Mouse (Mus musculus) right cerebral cortex, postnatal 25 days (tissue): ENCODE measurements around the gene Pif1.

ENCODE experiments used
- DNase-seq: peaks from one replicate; pipeline ENCODE4 v3.0.0; 2022

Pif1 gene

GRCm38 (mm10) chr9:65562081-65562506 lies 24.9 kb upstream of the Pif1 start:
- peak; percentile 47 for DNase-seq

GRCm38 (mm10) chr9:65563073-65563472 lies 23.9 kb upstream of the Pif1 start:
- DNase-seq: no peak

- no peak for DNase-seq
Measured at GRCm38 (mm10) chr9:65564698-65565097, 22.3 kb upstream of the Pif1 start.

GRCm38 (mm10) chr9:65568787-65569186 lies 18.2 kb upstream of the Pif1 start:
- no peak for DNase-seq

GRCm38 (mm10) chr9:65569491-65569971 lies 17.4 kb upstream of the Pif1 start:
- DNase-seq: no peak

- DNase-seq: no peak
Measured at GRCm38 (mm10) chr9:65572837-65573236, 14.1 kb upstream of the Pif1 start.

GRCm38 (mm10) chr9:65574513-65575392 lies 12.2 kb upstream of the Pif1 start:
- no peak for DNase-seq

GRCm38 (mm10) chr9:65575393-65576196 lies 11.4 kb upstream of the Pif1 start:
- DNase-seq: no peak

GRCm38 (mm10) chr9:65576861-65577510 lies 10.0 kb upstream of the Pif1 start:
- DNase-seq: no peak

GRCm38 (mm10) chr9:65577511-65578196 lies 9.3 kb upstream of the Pif1 start:
- no peak for DNase-seq

GRCm38 (mm10) chr9:65578801-65579249 lies 8.1 kb upstream of the Pif1 start:
- no peak for DNase-seq

GRCm38 (mm10) chr9:65579781-65580371 lies 7.1 kb upstream of the Pif1 start, which contains the start of gene Plekho2:
Plekho2 (minus strand) TSS chr9:65580040.
- peak; percentile 83 for DNase-seq

GRCm38 (mm10) chr9:65580401-65581256 lies 6.3 kb upstream of the Pif1 start:
- no peak for DNase-seq

GRCm38 (mm10) chr9:65583045-65583444 lies 3.9 kb upstream of the Pif1 start:
- DNase-seq: no peak

- DNase-seq: no peak
Measured at GRCm38 (mm10) chr9:65587270-65587572, 261 bp downstream of the Pif1 start.

GRCm38 (mm10) chr9:65587573-65588358 lies 806 bp downstream of the Pif1 start:
- DNase-seq: peak; percentile 32

GRCm38 (mm10) chr9:65589091-65589490 lies 2.1 kb downstream of the Pif1 start:
- DNase-seq: no peak

- no peak for DNase-seq
Measured at GRCm38 (mm10) chr9:65592721-65593120, 5.8 kb downstream of the Pif1 start.

- no peak for DNase-seq
Measured at GRCm38 (mm10) chr9:65593596-65593995, 6.6 kb downstream of the Pif1 start.

GRCm38 (mm10) chr9:65598765-65599249 lies 11.8 kb downstream of the Pif1 start:
- no peak for DNase-seq
